Mouse (Mus musculus) gonadal fat pad, adult 2 months (tissue): ENCODE measurements around the gene Dgcr2. TPM values are rescaled to one million over a fixed set of nuclear protein-coding genes. Genes with fewer than 3 reads are reported as not detected.

Source experiments
- DNase-seq: peaks from one replicate; pipeline ENCODE4 v3.0.0-alpha.2; 2012; ENCODE audit warnings: low read depth
- polyA plus RNA-seq: library from polyadenylated mRNA; depleted of rRNA; stranded (reverse); fragments of >200 nt; gene quantifications from 2 replicates; pipeline ENCODE4 v1.2.3, GENCODE M21; 2012

Gene Dgcr2
- polyA plus RNA-seq, 1 experiment = 106 TPM

- no peak for DNase-seq
Measured at GRCm38 (mm10) chr16:17911052-17911595, 12.8 kb upstream of the Dgcr2 start, which contains the start of gene Ess2. TSS of gene Ess2 (minus strand) at chr16:17911348.

DNA sequence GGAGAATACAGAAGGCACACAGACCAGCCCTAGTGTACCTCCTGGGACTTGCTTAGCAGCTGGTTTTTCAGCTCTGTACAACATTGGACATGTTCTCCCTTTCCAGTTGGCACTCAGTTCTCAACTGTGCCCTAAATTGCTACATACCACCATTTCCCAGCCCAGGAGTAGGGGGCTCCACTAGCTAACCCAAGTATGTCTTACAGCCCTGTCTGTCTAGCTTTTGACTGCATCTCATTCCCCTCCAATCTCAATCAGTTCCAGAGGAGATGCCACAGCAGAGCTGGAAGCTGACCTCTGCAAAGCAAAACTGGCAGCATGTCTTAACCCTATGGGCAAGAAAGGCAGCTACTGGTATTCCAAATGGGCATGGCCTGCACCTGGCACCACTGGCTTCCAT lies 2.3 kb downstream of the Dgcr2 start:
- no peak for DNase-seq

GRCm38 (mm10) chr16:17893923-17894322 lies 4.4 kb downstream of the Dgcr2 start, which contains the start of gene Tssk1:
TSS of gene Tssk1 (plus strand) at chr16:17894223.
- DNase-seq = no peak

DNA sequence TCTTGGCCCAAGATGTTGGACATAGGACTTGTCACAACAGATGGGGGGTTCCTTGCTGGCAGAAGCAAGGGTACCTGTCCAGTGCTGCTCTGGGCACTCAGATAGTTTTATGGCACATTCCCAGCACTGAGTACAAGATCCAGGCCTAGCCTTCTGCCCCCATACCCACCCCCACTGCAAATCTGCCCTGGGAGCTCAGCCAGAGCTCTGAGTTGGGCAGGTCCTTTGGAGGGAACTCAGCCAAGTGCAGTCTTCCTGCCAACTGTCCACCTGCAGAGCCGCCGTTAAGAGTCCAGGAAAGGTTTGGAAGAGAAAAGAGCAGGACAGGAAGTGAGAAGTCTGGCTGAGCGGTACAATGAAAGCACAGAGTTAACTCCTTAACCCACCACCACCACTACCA lies 5.8 kb downstream of the Dgcr2 start:
- no peak for DNase-seq

DNA sequence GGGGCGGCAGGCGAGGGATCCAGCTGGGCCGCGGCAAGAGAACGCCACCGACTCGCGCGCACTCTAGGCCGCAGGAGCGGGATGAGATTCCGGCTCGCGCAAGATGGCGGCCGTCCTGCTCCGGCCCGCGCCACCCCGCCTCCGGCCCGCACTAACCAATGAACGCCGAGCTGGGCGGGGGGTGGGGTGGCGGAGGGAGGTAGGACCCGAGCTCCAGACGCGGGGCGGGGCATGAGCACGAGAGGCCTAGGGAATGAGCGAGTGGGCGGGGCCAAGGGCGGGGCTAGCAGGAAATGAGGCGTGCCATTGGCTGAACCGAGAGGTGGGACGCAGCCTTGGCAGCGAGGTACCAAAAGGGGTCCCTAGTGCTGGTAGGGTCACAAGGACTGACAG lies 6.8 kb downstream of the Dgcr2 start, which contains the start of gene Gm20518:
Gm20518 (minus strand) TSS at position 105 of the 393 bp plus-strand sequence.
- DNase-seq = no peak

DNA sequence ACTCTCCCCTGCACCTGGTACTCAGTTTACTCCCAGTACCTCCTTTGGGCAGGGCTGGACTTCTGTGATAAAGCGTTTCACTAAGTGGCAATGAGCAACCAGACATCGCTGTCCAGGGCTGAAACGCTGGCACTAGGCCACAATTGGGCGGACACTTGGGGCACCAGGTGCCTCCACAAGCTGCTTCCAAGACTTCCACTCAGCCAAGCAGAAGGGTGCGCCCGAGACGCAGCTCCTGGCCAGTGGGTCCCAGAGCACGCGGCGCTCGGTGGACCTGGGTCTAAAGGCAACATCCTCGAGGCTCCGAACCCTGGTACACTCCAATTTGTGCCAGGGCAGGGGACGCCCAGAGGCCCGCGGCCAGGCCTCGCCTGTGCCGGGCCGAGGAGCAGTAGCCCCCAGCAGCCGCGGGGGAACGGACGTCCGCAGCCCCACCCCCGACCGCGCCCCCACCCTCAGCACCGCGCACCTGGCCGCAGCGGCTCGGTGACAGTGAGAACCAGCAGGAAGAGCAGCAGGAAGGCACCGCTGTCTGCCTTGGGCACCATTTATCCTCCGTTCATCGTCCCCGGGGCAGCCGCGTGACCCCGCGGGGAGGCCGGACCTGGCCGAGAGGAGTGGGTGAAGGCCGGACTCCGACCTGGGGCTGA lies 7.3 kb downstream of the Dgcr2 start:
- no peak for DNase-seq

DNA sequence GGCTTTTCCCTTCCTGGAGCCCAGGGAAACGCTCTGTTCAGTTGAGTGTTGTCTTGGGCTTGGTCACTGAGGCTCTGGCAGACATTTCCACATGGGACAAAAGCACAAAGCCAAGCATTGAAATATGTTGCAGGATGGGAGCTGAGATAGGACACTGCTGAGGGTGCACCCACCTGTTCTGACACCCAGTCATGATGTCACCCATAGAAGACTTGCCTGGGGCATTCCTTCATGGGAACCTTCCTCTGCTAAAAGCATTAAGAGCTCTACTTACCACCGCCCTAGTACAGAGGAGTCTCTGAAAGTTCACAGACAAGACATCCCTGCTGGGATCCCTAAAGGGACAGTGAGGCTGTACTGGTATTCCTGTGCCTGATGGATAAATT lies 8.0 kb downstream of the Dgcr2 start:
- no peak for DNase-seq

- no peak for DNase-seq
Measured at GRCm38 (mm10) chr16:17889689-17890341, 8.5 kb downstream of the Dgcr2 start.

DNA sequence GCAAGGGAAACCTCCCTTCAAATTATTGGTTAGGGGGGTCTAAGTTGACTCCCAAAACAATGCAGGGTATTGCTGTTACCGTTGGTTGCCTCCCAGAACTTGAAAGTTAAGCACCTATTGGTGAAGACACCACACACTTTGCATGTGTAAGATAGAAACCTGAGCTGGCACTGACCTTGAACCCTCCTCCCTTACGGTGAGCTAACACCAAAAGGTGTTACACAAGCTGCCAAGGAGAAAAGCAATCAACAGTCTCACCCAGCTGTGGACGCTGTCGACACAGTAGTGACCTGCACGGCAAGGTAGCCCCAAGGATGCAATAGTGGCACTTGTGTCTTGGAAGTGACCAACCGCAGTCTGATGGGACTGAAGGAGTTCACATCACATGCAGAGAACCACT lies 14.2 kb downstream of the Dgcr2 start:
- DNase-seq = no peak

- DNase-seq = no peak
Measured at GRCm38 (mm10) chr16:17882196-17882595, 16.2 kb downstream of the Dgcr2 start.

DNA sequence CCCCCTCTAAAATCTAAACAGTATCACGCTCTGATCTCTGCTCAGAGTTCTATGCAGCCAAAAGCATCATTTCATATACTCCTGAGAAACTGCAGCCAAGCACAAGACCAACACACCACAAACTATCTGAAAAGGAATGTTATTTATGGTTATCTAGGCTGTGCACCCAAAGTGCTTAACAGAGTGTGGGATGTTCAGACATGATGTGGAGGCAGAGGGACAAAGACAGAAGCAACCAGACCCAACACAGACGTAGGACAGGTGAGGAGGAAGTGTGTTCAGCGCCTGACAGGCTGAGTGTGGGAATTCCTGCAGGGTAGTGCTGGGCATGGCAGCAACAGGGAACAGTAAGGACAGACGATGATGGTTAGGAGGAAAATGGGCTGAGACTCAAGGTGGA lies 18.8 kb downstream of the Dgcr2 start:
- no peak for DNase-seq

- no peak for DNase-seq
Measured at GRCm38 (mm10) chr16:17876096-17876495, 22.3 kb downstream of the Dgcr2 start.

DNA sequence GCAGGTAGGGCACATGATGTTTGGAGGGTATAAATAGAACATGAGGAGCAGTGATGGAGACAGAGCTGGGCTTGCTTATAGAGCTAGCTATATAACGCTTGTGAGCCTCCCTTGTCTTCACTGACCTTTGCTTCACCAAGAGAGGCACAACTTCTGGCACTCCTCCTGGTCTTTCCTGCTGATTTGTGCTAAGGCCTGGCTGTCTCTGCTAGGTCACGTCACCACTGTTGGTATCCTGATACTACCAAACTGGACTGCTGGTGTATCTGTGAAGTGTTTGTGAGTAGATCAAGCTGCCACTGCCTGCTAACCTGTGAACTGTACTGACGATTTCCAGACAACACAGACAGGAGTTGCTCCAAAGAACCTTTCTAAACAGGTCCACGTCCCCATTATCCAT lies 23.2 kb downstream of the Dgcr2 start:
- DNase-seq = no peak

DNA sequence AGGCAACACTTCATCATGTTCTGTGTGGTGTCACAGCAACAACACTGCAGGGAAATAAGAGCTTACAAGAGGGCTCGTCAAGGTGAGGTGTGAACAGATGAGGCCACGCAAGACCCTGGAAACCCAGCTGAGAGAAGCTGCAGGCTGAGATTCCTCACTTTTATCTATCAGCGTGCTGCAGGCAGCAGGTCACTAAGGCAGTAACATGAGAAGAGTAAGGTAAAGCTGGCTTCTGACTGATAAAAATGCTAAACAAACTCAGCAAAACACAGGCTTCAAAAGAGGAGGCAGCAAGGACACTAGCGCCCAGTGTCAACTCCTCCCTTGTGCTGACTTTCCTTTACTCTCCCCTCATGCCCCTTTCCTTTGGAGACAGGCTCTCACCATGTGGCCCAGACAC lies 25.4 kb downstream of the Dgcr2 start:
- no peak for DNase-seq

GRCm38 (mm10) chr16:17871248-17871647 lies 27.1 kb downstream of the Dgcr2 start:
- DNase-seq = no peak

- DNase-seq = no peak
Measured at GRCm38 (mm10) chr16:17865770-17866169, 32.6 kb downstream of the Dgcr2 start.

- no peak for DNase-seq
Measured at GRCm38 (mm10) chr16:17865293-17865692, 33.1 kb downstream of the Dgcr2 start.

GRCm38 (mm10) chr16:17858592-17858991 lies 39.8 kb downstream of the Dgcr2 start:
- no peak for DNase-seq

DNA sequence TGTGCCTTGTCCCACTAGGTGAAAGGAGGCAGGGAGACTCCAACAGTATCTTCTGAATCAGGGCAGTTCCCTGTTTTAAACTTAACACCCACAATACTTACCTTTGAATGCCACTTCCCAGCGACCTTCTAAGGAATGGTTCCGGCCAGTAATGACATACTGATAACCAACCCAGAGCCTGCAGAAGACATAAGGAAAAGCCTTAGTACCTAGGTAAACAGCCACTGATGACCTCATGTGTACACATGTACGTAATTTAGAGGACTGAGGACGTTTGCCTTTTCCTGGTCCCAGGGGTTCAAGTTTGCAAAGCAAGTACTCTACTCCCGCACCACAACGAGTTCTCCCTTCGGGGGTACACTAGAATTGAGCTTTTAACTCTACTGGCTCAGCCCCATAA lies 41.2 kb downstream of the Dgcr2 start:
- no peak for DNase-seq

GRCm38 (mm10) chr16:17853263-17853662 lies 45.1 kb downstream of the Dgcr2 start:
- no peak for DNase-seq

DNA sequence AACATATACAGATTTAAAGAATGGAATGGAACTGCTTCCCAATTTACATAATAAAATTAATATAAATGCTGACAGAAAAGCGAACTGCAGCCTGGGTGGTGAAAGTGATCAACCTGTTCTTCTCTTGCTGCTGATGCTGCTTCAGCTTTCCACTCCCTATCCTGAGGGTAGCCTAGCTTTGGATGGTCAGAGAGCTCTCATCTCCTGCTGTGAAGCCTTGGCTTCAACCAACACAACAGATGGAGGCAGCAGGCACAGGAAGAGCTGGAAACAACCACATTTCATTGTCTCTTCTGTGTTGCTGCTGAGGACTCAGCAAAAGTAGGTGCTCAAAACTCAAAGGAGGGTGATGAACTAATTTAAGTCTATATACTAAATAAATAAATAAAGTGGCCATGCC lies 46.5 kb downstream of the Dgcr2 start:
- no peak for DNase-seq

- no peak for DNase-seq
Measured at GRCm38 (mm10) chr16:17851331-17851730, 47.0 kb downstream of the Dgcr2 start.

DNA sequence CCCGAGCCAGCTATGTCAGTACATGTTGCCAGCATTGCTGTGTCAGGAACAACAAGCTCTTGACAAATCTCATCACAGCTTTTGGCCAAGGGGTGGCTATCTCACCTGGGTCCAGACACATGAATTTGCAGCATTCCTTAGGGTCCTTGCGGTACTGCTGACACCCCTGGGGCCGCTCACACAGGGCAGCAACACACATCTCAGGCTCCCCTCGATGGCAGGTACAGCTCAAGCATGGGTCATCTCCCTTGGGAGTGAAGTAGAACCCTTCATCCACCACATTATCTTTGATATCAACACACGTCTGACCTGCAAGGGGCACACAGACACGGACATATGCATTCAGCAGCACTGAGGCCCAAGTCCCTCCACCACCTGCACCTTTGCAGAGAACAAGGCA lies 48.9 kb downstream of the Dgcr2 start:
- DNase-seq = no peak
